Mouse (Mus musculus): ENCODE measurements around the gene Tcap.
"Not testable (repeated sequence)": the region's sequence is repeated elsewhere in the genome, so short reads cannot be mapped to it uniquely, and the experiment has no call there.

Tcap gene

DNA sequence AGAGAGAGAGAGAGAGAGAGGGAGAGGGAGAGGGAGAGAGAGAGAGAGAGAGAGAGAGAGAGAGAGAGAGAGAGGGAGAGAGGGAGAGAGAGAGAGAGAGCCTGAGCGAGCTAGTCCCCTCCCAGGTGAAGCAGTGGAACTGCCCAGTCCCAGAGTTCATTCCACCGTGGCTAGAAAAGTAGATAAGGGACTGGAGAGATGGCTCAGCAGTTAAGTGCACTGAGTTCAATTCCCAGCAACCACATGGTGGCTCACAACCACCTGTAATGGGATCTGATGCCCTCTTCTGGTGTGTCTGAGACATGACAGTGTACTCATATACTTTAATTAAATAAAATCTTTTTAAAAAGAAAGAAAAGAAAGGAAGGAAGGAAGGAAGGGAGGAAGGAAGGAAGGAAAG, 1.2 kb upstream of the Tcap start:
- DNase-seq, result not testable (repeated sequence)

DNA sequence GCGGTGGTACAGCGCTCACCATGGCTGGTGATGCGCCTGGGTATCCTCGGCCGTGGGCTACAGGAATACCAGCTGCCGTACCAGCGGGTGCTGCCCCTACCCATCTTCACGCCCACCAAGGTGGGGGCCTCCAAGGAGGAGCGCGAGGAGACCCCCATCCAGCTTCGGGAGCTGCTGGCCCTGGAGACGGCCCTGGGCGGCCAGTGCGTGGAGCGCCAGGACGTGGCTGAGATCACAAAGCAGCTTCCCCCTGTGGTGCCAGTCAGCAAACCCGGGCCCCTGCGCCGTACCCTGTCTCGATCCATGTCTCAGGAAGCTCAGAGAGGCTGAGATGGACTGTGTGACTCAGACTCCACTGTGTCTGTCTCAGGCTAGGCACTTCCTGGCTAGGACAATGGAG, 605 bp downstream of the Tcap start:
- DNase-seq, result no peak

DNA sequence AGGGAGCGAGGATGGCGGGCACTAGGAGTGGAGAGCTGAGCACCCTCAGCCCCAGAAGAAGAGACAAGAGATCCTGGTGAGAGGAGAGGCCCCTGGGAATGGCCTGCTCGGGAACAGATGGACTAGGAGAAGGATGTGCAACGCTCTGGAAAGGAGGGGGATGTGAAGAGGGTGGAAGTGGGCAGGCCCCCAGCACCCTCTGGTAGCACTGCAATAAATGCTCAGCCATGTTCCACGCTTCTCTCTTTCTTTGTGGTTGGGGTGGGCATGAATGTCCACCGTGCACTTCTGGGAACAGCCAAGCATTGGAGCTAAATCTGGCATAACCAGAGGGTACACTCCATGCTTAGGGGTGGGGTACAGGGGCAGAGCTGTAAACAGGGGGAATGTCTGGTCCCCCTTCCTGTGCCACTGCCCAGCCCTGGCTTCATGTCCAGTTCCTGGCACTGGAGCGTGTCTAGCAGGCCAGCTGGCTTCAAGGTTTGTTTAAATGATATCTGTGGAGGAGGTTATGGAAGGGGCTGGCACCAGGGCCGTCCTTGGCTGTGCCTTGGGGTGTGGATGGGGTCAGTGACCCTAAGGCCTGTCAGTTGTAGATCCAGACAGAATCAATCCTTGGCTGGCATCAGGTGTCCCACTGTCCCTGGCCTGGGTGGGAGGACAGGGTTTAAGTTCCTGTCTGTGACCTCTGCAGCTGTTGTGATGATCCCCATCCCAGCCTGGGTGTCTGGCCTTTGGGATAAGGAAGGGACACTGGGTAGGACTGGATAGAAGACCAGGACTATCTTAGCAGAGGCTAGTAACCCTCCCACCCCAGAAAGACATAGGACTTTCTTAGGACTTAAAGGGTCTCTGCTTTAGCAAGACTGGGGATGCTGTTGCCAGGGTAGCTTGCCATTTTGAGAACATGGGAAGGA, 1.4 kb downstream of the Tcap start:
- DNase-seq, result no peak

- no peak for DNase-seq
Observed at GRCm38 (mm10) chr11:98385638-98386585, 2.3 kb downstream of the Tcap start, which contains the start of gene Pnmt. TSS of gene Pnmt (plus strand) at chr11:98386450.

DNA sequence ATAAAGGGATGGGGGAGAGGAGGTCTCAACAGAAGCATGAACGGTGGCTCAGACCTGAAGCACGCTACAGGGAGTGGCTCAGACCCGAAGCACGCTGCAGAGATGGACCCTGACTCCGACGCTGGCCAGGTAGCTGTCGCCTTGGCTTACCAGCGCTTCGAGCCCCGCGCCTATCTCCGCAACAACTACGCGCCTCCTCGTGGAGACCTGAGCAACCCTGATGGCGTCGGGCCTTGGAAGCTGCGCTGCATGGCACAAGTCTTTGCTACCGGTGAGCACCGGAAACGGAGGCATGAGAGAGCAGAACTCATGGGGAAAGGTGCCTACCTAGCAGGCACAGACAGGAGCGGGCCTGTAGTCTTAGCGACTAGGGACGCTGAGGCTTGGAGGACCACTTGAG, 3.0 kb downstream of the Tcap start:
- no peak for DNase-seq

DNA sequence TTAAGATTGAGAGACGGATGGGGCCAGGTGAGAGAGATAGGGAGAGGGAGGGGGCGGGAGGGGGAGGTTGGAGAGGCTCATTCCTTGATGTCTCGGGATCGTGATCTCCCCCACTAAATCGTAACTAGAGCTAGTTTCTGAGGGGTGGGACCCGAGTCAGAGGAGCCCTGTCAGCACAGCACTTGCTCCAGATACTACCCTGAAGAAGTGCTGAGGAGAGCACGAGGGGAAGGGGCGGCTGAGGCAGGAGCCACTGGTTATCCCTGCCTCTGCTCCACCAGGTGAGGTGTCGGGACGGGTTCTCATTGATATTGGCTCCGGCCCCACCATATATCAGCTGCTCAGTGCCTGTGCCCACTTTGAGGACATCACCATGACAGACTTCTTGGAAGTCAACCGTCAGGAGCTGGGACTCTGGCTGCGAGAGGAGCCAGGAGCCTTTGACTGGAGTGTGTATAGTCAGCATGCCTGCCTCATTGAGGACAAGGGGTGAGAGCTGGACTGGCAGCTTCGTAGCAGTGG, 3.5 kb downstream of the Tcap start:
- no peak for DNase-seq

GRCm38 (mm10) chr11:98388282-98388681, 4.7 kb downstream of the Tcap start:
- DNase-seq, result no peak

- DNase-seq, result peak; percentile 63 to 82
Observed at GRCm38 (mm10) chr11:98389221-98389780, 5.7 kb downstream of the Tcap start.

- DNase-seq, result no peak
Observed at GRCm38 (mm10) chr11:98390141-98390540, 6.5 kb downstream of the Tcap start.

- DNase-seq, result no peak
Observed at GRCm38 (mm10) chr11:98392034-98392433, 8.4 kb downstream of the Tcap start.

GRCm38 (mm10) chr11:98392645-98393044, 9.0 kb downstream of the Tcap start:
- no peak for DNase-seq

DNA sequence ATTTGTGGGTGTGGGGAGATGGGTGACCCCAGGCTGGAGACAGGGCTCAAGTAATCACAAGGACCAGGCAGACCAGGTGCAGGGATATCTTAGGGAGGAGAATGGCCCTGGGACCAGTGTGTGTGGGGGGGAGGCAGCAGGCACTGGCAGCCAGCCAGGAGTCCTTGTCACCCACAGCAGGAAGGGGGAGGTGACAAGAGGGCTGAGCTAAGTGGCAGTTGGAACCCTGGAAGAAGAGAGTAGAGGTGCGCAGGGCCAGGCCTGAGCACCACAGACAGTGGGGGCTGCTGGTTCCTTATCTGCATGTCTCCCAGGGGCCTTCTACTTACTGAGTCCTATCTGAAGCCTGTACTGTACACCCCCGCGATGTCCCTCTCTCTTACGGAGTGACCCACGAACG, 9.7 kb downstream of the Tcap start:
- DNase-seq, result peak in 1 of 2 experiments; percentile 43

DNA sequence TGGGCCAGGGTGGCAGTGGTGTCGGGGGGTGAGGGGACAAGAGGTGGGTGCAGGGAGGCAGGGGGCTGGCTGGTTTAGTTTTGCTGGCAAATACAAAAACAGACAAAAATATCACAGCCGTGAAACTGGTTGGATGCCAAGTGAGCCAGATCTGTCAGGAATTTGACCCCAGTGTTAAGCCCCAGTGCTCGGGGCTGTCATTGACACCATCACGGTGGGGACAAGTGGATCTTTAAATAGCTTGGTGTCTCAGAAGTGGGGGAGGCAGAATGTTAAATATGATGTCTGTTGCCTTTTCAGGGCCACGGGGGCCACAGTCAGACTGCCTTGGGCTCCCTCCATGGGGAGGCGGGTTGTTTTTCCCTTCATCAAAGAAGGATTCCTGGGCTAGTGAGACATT, 10.7 kb downstream of the Tcap start:
- DNase-seq, result peak in 1 of 2 experiments; percentile 52

DNA sequence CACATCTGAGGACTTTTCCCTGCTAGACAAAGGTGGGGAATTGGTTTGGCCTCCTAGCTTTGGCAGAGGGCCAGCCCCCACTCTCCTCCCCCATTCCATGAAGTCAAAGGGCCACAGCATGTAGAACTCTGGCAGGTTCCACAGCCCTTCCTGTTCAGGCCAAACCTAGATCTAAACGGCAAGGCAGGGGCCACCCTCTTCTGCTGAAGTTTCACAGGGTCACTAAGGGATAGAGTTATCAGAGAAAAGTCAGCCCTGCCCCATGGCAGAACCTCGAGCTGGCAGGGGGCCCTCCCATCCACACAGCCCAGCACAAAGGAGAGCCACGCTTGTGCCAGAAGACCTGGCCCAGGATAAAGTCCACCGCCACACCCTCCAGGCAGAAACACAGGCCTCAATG, 11.4 kb downstream of the Tcap start:
- DNase-seq, result peak; percentile 79 to 83

- no peak for DNase-seq
Observed at GRCm38 (mm10) chr11:98397946-98398345, 14.3 kb downstream of the Tcap start.

GRCm38 (mm10) chr11:98400161-98400726, 16.6 kb downstream of the Tcap start, which contains the start of gene Pgap3:
TSS of gene Pgap3 (minus strand) at chr11:98400490.
- peak; percentile 90 to 92 for DNase-seq

GRCm38 (mm10) chr11:98400816-98401215, 17.2 kb downstream of the Tcap start:
- DNase-seq, result peak; percentile 71 to 84

GRCm38 (mm10) chr11:98406621-98407020, 23.0 kb downstream of the Tcap start:
- peak in 1 of 2 experiments; percentile 48 for DNase-seq

- peak; percentile 92 to 93 for DNase-seq
Observed at GRCm38 (mm10) chr11:98408872-98409271, 25.3 kb downstream of the Tcap start.

GRCm38 (mm10) chr11:98409341-98409822, 25.8 kb downstream of the Tcap start:
- DNase-seq, result peak; percentile 79

GRCm38 (mm10) chr11:98412273-98412796, 28.7 kb downstream of the Tcap start, which contains the start of gene Erbb2:
TSS of gene Erbb2 (plus strand) at chr11:98412470.
- peak; percentile 90 to 92 for DNase-seq
